Mouse (Mus musculus) embryo, embryonic 11.5 days (tissue): ENCODE measurements at regions not wholly inside any gene's neighbourhood (a gene's known extent, or its start where the extent isn't known, plus 50 kb on each side); places are given as distances from the start of the nearest gene placed in this dataset.

Experiments
- DNase-seq: peaks from one replicate; pipeline ENCODE4 v3.0.0-alpha.2; 2012; ENCODE audit warnings: low read depth, low spot score

DNA sequence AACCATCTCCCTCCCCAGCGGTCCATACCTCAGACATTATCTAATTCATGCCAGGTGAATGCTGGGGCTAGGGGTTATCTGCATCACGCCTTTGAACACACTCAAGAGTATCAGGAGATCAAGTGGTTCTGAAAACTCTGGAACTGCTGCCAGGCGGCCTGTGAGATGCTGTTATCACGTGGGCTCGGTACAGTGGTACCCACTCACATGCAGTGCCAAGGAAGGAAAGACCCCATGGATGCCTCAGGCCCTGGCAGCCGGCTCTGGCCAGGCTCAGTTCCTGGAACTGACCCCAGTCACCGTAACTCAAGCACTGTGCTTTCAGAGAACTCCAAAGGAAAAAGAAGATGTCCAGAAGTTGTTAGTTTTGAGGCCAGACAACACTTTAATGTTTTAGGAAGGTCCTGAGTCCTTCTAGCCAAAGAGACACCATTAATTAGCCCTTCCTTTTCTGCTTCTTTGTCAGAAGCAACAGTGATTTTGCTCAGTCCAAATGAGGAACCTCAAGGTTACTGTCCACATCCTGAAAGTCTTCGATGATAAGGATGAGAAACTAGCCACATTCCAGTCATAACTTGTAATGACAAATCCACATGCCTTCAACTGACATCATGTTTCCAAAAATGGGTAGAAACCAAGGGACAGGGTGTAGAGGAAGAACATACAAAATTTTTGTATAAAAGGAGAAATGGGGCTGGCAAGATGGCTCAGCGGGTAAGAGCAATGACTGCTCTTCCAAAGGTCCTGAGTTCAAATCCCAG, 126.1 kb downstream of the Zbtb18 start:
- DNase-seq = no peak

DNA sequence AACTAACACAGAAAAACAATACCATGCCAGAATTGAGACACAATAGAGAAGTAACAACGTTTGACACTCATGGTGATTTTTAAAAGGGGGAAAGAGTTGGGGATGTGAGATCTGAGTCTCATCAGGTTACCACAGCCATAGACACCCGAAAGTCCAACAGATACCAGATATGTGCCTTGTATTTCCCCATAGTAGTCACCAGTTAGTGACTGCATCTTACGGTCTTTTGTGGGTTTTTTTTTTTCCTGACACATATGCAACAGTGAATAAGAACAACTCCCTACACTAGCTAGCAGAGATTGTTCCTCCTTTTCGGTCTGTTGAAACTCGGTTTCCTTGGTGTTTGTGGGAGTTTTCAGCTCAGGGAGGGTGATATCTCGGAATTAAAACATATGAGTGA, 127.4 kb downstream of the Zbtb18 start:
- no peak for DNase-seq

DNA sequence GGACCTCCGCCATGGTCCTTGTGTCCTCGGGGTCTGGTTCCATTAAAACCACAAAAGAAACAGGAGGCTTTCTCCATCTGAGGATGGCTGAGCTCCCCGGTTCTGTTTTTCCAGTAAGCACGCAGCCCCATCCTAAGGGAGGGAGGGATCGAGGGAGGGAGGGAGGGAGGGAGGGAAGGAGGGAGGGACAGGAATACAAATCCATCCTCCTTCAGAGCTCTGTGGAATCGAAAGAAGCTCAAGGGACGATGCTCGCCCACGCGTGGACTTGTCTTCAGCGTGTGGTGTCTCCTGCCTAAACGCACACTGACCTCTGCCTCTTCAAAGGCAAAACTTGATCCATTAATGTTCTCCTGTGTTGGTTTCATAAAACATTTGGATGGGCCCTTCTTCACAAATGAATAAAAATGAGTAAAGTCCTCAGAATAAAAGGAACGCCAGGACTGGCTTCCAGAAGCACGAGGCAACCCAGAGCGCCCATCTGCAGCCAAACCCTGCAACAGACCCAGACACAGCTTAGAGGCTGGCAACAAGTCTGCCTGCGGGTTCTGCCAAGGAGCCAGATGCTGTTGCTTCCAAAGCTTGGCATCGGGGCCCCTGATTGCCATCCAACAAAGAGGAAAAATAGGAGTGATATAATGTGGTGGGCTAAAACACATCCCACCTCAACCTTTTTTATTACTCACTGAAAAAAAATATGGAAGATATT, 131.0 kb downstream of the Zbtb18 start:
- no peak for DNase-seq

DNA sequence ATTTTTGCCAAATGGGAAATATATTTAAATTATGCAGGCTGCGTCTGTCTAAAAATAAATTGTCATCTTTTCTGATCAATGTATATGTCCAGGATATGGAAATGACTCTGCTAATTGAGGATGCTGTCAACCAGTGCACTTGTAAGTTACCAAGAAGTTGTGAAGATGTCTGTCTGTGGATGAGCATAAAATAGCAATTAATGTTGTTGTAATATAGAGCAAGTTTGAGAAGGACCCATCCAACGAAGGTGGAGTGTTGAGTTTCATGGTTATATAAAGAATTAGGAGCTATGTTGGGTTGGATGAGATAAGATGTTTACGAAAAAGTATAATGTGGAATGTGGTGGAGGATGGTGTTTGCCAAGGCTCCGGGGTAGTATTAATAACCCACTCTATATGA, 131.6 kb downstream of the Zbtb18 start:
- DNase-seq = no peak

DNA sequence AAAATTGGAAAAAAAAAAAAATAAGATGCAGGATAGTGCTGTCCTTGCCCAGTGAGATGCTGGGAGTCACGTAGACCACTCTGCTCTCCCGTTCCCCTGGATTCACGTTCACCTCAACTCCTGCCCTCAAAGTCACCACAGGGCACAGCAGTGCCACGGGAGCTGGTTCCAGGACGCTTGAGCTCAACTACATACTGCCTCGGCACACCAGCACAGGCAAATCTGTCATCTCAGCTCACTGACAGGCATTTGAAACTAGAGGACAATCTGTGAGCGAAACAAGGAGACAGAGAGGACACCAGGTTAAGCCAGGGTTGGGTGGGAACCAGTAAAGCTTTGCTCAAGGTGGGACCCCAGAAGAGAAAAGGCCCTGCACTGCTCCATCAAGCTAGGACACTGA, 132.2 kb downstream of the Zbtb18 start:
- no peak for DNase-seq

DNA sequence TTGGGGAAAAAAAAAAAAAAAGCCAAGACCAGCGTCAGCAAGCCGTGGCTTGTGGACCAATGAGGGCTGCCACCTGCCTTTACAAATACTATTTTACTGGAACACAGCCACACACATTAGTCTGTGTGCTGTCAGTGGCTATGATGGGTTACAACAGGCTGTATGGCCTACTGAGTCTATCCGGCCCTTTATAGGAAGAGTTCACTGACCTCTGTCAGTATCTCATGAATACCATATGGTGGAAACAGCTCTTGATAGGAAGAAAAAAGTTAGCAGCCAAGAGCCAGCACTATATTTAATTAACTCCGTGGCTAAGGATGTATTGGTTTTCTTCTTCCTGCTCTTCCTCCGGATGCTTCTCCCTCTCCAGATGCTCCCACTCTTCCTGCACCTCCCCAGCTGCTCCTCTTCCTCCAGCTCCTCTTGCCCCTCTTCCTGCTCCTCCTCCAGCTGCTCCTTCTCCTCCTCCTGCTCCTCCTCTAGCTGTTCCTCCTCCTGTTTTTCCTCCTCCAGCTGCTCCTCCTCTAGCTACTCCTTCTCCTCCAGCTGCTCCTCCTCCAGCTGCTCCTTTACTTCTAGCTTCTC, 142.2 kb downstream of the Zbtb18 start:
- no peak for DNase-seq

DNA sequence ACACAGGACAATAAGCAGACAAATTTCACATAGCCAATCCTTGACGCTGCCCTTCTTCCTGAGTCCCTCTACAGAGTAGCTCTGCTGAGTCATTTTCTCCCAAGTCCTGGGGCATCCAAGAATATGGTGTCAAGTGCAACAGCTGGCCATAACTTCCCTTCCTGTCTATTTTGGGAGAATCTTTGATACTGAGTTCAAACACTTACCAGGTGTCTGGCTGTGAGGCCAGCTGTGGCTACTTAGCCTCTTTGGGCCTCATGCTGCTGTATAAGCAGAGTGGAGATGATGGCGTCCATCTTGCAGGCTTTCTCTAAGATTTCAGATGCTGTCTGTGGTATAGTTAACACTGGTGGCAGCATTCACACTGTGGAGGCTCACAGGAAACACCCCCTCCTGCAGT, 143.2 kb downstream of the Zbtb18 start:
- DNase-seq = no peak

DNA sequence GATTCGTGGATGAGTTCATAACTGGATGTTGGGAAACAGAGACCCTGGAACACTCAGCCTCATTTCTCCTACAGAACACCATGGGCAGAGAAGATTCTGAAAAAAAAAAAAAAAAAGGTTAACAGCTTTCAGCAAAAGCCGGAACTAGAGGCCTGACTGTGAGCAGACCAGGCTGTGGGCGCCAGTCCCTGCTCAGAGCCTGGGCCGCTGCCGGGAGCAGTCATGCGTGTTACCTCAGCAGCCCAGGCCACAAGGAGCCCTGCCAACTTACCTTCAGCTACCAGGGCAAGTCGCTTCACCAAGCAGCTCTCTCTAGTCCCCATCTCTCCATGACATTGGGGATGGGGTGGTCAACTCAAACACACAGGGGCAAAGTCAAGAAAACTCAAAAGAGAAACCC, 140.6 kb upstream of the 1700016C15Rik start:
- DNase-seq = no peak

DNA sequence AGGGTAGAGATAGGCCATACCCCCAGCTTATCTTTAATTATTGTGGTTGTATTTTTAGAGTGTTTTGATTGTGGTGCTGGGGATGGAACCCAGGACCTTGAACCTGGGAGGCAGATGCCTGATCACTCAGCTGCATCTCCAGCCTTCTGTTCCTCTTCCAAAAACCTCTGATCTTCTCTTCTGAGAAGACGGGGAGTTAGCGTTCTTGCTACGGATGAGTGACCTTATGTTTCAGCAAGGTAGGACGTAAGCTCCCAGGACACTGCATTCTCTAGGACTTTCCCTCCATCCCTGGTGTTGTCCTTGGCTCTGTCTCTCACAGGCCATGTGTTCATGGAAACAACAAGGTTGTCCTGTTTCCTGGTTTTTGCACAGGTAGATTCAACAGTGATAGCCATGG, 140.0 kb upstream of the 1700016C15Rik start:
- DNase-seq = no peak

DNA sequence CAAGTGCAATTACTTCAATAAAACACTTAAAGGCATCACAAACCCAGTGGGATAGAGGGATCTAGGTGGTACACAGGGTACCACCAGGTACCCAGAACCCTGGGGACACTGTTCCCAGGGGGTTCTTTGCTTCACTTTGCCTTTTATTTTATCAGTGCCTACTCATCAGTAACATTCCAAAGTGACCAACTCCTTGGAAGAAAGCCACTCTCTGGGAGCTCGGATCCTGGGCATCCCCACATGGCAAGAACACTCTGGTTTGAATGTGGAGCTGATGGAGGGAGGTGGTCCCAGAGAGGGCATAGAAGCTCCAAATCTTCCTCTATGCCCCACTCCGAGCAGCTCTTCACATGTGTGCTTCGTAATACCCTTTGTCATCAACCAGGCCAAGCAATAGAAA, 137.9 kb upstream of the 1700016C15Rik start:
- DNase-seq = no peak

DNA sequence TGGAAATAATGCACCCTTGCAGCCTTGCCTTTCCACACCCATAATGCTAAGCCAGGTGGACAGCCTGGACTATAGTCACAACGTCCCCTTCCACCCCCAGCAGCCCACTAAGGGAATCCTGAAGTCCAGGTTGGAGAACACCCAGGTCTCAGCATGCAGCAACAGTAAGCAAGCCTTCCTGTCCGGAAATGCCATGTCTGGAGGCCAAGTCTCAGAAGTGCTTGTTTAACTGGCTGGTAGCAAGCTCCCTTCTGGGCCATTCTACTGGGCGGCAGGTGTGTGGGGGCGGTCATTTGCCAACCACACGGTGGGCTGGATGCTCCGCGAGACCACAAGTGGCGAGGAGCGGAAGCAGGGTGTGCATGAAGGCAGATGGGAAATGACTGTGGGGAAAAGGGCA, 137.3 kb upstream of the 1700016C15Rik start:
- no peak for DNase-seq

DNA sequence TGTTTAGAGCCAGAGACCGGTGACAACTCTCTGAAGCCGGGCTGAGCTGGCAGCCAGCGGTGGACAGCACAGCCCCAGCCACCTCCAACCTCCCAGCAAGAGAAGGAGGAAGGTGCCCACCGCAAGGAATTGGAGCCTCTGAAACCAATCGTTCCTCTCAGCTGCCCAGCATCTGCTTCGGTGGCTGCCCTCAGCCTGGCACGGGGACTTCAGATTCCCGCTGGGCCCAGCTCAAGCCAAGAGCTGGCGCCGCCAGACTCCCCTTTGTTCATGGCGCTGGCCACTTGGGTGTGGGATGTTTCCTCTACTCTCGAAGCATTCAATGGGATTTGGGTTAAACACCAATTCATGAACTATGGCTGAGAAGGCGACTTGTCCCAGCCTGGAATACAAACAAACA, 135.3 kb upstream of the 1700016C15Rik start:
- DNase-seq = no peak

DNA sequence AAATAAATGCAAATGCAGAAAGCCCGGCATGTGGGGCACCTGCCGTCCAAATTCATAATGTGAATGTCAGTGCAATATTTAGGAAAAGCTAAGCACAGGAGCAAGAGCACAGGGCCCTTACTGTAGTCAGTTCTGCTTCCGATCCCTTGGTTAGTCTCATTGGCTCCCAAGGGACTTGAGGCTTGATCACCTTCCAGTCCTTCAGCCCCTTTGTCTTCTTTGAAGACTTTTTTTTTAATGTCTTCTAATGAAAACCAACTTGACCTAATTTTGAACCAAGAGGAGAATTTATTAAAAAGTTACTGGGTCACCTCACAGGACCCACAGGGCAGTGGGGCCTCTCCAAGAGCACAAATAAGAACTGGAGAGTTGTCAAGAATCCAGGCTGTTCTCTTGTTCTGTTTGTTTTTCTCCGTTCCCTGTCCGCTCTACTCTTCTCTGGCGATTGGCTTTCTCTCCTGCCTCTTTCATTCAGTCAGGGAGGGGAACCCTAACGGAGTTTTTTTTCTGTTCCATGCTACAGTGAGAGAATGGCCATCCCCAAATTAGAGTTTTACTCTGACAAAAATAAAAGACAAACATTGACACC, 134.2 kb upstream of the 1700016C15Rik start:
- DNase-seq = no peak

DNA sequence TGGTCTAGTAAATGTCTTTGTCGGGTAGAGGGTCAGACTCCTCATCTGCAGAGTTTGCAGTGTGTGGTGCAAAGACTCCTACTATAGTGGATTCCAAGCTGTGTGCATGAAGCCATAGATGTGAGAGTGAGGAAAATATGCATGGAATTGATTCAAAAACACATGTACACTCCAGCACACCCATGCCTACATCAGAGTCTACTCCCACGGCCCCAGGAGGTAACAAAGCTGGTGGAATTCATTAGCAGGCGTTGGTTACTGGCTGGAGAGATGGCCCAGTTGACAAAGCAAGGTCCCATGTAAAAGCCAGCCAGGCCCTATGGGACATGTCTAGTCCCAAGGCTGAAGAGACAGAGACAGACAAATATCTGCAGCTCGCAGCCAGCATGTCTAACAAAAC, 132.6 kb upstream of the 1700016C15Rik start:
- DNase-seq = no peak

DNA sequence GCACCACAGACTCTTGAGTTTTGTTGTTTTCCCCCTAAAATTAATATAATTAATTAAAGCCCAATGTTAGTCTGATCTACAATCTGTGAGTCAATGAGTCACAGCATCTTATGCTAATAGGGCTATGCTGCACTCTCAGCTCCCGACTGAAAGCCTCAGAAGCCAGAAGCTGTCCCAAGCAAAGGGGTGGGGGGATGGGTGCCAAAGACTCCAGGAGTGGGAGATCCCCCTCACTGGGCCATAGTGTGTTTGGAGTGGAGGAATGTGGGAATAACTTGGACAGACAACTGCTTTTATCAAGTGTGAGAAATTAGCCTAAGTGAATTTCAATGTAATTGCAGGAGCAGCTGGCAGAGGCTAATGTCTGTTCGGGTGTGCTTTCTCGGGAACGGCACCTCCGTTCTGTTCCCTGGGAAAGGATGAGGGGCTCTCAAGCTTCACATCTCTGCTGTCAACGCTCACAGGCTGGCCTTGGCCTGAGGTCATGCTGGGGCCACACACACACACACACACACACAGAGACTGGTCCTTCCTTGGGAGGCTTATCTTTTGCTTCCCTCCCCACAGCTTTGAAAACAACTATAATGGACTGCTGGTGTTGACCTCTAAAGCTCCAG, 124.2 kb upstream of the 1700016C15Rik start:
- DNase-seq = no peak

DNA sequence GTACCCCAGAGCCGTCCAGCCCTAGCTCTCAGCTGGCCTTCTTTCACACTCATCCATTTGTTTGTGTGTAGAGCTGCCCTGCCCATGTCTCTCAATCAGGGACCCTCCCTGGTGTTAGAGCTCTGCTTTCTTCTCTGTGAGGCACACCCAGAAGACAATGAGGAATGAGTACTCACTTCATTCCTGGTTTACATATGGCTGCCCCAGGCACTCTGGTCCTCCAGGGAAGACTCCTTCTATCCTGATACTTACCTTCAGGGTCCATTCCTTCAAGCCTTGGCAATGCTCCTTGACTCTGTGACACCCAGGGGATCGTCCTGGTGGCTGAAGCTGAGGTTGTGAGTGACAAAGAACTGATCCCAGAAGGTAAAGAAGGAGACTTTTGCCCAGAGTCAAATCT, 122.0 kb upstream of the 1700016C15Rik start:
- DNase-seq = no peak

DNA sequence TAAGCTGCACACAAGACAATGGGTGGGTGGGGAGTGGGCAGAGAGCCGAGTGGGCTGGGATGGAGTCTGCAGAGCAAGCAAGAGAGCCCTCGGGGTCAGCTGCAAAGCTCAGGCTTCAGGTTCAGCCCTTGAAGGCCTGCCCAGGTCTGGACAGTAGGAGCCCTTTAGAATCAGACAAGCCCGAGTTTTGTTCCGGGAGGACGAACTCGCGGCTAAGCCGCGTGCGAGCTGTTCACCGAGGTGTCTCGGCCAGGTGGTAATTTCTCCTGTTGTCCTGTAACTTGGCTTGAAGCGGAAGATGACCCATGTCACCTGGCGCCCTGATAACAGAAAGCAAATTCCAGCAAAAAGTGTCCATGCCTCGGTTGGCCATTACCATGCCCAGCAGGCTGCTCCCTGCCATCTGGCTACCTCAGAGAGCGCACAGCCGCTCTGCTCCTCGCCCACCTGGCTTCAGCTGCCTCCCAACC, 121.0 kb upstream of the 1700016C15Rik start:
- DNase-seq = no peak

DNA sequence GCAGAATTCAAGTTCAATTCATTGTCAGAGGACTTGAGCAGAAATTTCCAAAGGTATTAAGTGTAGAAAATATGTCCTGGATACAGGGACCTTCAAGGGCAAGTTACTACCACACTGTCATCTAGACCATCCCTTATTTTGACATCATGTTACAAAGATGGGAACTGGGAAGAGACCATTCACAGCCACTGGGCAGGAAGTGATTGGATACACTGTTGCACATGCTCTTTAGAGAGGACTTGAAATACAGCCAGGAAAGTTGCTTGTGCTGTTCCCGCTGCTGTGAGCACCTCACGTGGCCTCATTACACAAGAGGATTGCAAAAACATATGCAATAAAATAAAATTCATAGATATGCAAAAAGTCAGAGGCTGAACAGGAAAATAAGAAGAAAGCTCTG, 120.4 kb upstream of the 1700016C15Rik start:
- no peak for DNase-seq

DNA sequence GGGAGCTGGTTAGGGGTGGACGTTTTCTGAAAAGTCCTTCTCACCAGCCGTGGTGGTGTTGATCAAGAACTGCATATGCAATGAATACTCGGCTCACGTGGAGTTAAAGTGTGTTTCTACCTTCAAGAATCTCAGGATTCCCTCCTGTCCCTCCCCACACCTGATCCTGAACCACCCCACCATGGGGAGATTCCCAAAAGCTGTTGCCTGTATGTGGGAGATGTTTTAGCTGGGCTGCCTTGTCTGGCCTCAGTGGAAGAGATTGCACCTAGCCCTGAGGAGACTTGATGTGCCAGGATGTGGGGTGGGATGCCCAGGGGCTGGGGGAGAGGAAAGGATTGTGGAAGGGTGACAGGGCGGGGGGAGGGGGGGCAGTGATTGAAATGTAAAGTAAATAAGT, 119.9 kb upstream of the 1700016C15Rik start:
- DNase-seq = no peak

DNA sequence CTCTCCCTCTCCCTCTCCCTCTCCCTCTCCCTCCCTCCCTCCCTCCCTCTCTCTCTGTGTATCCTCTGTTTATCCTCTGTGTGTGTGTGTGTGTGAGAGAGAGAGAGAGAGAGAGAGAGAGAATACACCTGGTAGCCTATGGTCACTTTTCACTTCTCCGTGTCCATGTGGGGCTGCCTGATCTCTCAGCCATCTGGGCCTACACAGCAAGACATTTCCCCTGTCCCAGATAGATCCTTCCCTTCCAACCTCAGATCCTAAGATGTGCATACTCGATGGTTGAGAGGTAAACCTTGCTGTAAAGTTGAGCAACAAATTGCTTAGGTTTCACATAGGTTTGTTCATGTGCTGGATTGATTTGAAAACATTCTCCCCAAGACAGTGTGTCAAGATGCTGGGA, 119.5 kb upstream of the 1700016C15Rik start:
- DNase-seq = no peak

DNA sequence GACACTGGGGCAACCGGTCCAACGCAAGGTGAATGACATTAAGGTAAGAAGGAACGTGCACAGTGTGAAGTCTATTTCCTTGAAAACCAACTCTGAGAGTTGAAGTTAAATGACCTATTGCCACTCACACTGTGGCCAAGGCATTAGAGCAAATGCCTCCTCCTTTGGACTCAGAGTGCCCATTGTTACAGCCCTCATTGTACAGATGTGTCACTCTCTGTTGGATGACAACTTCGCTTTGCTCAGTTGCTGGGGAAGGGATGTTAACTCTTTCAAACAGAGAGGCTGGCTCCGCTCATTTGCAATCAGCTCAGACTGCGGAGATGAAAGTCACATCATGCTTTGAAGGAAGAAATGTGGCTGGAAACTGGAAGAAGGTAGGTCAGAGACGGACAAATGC, 117.1 kb upstream of the 1700016C15Rik start:
- no peak for DNase-seq

DNA sequence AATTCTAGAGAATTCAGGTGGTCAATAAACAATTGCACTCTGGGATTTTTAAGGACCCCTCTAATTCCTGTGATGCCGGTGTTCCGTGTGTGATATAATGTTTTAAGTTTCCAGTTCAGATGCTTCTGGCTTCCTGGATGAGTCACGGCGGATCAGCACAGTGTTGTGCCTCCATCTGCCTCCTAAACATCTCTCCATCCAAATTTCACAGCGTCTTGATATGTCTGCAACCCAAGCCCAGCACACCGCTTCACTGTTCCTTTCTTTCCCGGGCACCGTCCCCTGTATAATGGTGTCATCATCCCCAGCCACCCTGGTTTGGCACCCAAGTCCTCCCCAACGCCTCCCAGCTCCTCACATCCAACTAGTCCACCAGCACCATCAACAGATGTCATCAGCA, 114.0 kb upstream of the 1700016C15Rik start:
- DNase-seq = no peak
